32 mouse cellular contexts compared by ENCODE assay signal in genomic region chr17:78265135-78265534, GRCm38 (mm10).
DNase-seq lines count a peak whose midpoint lies in the region; ATAC-seq and TF ChIP-seq lines count a peak whose summit lies in the region.
"Had no signal": no experiment of that assay in that cellular context is flagged by ENCODE, and none has a peak within 500 bp of the region (broad histone marks: within the 10 kb centered on the region; RNA-seq: fewer than 3 reads in every experiment).

No protein-coding gene starts in this region.

- intact Hi-C loops in heart, postnatal 14 days (cut with DNase I): no loop called here
- intact Hi-C loops in gastrocnemius, adult 2 months (cut with DNase I): no loop called here
- intact Hi-C loops in left cerebral cortex, postnatal 36 days (cut with DNase I): no loop called here

- 0 out of 2 replicates have a peak, but pooled peaks have one; percentile 15 for ATAC-seq in midbrain, embryonic 15.5 days (replicated peaks)
- no peak for ATAC-seq in midbrain, embryonic 16.5 days
- ATAC-seq in hematopoietic stem cell, adult 5-6 weeks (replicated peaks in 1 of 2; ENCODE audit: insufficient read depth in 1 of 2, low FRiP score in 2 of 2, low TSS enrichment in 1 of 2, low read depth in 1 of 2, poor library complexity in 2 of 2, severe bottlenecking in 2 of 2): peak; percentile 65 to 73
- ATAC-seq: forebrain, embryonic 16.5 days; intestine, embryonic 16.5 days had no signal

- peaks cover 5% of the 10 kb centered on the region; the same call in 1 of the 2 replicates for H3K4me1 ChIP-seq in midbrain, embryonic 15.5 days
- no peaks in the 10 kb centered on the region; the same call in 1 of the 2 replicates for H3K4me1 ChIP-seq in midbrain, embryonic 16.5 days (ENCODE audit: control insufficient read depth, insufficient read depth, low read length)

- H3K9ac ChIP-seq in midbrain, embryonic 15.5 days: no peak overlapping the region
- H3K9ac ChIP-seq in midbrain, embryonic 16.5 days (ENCODE audit: low read depth, low read length): no peak overlapping the region
- H3K9ac ChIP-seq: embryonic facial prominence, embryonic 13.5 days; forebrain, embryonic 12.5 days; heart, embryonic 12.5 days; heart, embryonic 15.5 days; hindbrain, embryonic 15.5 days had no signal

- no peak overlapping the region for H3K4me2 ChIP-seq in midbrain, embryonic 15.5 days
- no peak overlapping the region for H3K4me2 ChIP-seq in midbrain, embryonic 16.5 days (ENCODE audit: low read length)
- H3K4me2 ChIP-seq: forebrain, embryonic 12.5 days; heart, embryonic 12.5 days; heart, embryonic 15.5 days; hindbrain, embryonic 15.5 days had no signal

- H3K36me3 ChIP-seq in midbrain, embryonic 15.5 days (replicated peaks): no peaks in the 10 kb centered on the region
- H3K36me3 ChIP-seq in midbrain, embryonic 16.5 days (ENCODE audit: control insufficient read depth, insufficient read depth, low read length): no peaks in the 10 kb centered on the region
- H3K36me3 ChIP-seq: embryonic facial prominence, embryonic 10.5 days; embryonic facial prominence, embryonic 13.5 days; forebrain, embryonic 12.5 days; heart, embryonic 12.5 days; heart, embryonic 15.5 days; hindbrain, embryonic 15.5 days had no signal

- H3K4me3 ChIP-seq in midbrain, embryonic 15.5 days: no peak overlapping the region
- H3K4me3 ChIP-seq in midbrain, embryonic 16.5 days (ENCODE audit: low read depth, low read length): no peak overlapping the region
- no peak overlapping the region for H3K4me3 ChIP-seq in gastrocnemius, adult 2 months
- H3K4me3 ChIP-seq: embryonic facial prominence, embryonic 10.5 days; embryonic facial prominence, embryonic 13.5 days; erythroblast, embryonic 14.5 days; forebrain, embryonic 12.5 days; heart, embryonic 12.5 days; heart, embryonic 15.5 days; hindbrain, embryonic 15.5 days had no signal

- DNase-seq in heart, adult 11 months: peak; percentile 76
- DNase-seq in heart, postnatal 14 days: no peak
- DNase-seq in gastrocnemius, adult 2 months: no peak
- no peak for DNase-seq in left cerebral cortex, postnatal 36 days (ENCODE audit: low spot score in 2 of 2)
- DNase-seq: adrenal gland, adult 2 months; adrenal gland, postnatal 14 days; B cell, adult 2 months; cerebellum, adult 11 months; cerebellum, adult 2 months; cerebellum, adult 9-11 months; cerebellum, postnatal 25 days; embryo, embryonic 11 days; gastrocnemius, postnatal 10 days; gastrocnemius, postnatal 36 days; heart, adult 18-20 months; heart, postnatal 10 days; heart, postnatal 4 days; kidney, adult 2 months had no signal

- H3K9me3 ChIP-seq in midbrain, embryonic 15.5 days: no peaks in the 10 kb centered on the region
- no peaks in the 10 kb centered on the region for H3K9me3 ChIP-seq in midbrain, embryonic 16.5 days (replicated peaks; ENCODE audit: control insufficient read depth, low read length, poor library complexity, severe bottlenecking)
- H3K9me3 ChIP-seq: embryonic facial prominence, embryonic 10.5 days; embryonic facial prominence, embryonic 13.5 days; forebrain, embryonic 12.5 days; G1E; heart, embryonic 12.5 days; heart, embryonic 15.5 days; hindbrain, embryonic 15.5 days had no signal

- H3K27me3 ChIP-seq in midbrain, embryonic 15.5 days (replicated peaks): no peaks in the 10 kb centered on the region
- H3K27me3 ChIP-seq in midbrain, embryonic 16.5 days (ENCODE audit: control insufficient read depth, insufficient read depth, low read depth, low read length): no peaks in the 10 kb centered on the region
- H3K27me3 ChIP-seq: CH12.LX; embryonic facial prominence, embryonic 13.5 days; forebrain, embryonic 12.5 days; heart, embryonic 12.5 days; heart, embryonic 15.5 days; hindbrain, embryonic 15.5 days had no signal

- 72% methylated on average over 7 of the region's 7 CpGs for WGBS in midbrain, embryonic 15.5 days
- 63% methylated on average over 7 of the region's 7 CpGs for WGBS in midbrain, embryonic 16.5 days

- no peak overlapping the region for H3K27ac ChIP-seq in midbrain, embryonic 15.5 days
- H3K27ac ChIP-seq in midbrain, embryonic 16.5 days (ENCODE audit: low read length): no peak overlapping the region
- no peak overlapping the region for H3K27ac ChIP-seq in gastrocnemius, adult 2 months
- H3K27ac ChIP-seq: embryonic facial prominence, embryonic 10.5 days; forebrain, embryonic 12.5 days; heart, embryonic 15.5 days; hindbrain, embryonic 15.5 days had no signal

- no peak for TF ChIP-seq CTCF in gastrocnemius, adult 2 months (IDR thresholded peaks at IDR 0.05)
